ENCODE assay signal across 11 mouse cellular contexts in the genomic region with DNA sequence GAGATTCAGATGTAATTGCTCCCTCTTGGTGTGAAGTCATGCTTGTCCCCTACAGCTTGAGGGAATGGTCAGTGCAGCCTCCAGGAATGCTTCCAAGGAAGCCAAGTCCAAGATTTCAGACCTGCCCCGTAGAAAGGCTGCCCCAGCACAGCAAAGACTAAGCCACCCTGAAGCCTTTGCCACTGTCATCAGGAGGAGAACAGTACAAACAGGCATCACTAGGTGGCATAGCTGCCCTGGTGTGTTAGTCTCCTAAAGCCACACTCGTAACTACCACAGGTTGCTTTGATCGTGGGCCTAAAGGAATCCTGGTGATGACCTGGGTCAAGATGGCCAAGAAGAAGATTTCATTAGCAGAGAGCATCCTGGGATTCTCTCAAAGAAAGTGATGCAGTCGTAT.
DNase-seq lines count a peak whose midpoint lies in the region; ATAC-seq and TF ChIP-seq lines count a peak whose summit lies in the region.
"Had no signal": no experiment of that assay in that cellular context is flagged by ENCODE, and none has a peak within 500 bp of the region (broad histone marks: within the 10 kb centered on the region; RNA-seq: fewer than 3 reads in every experiment).

No protein-coding gene starts in this region.

- no peak for TF ChIP-seq POLR2A in cortical plate, adult 2 months (IDR thresholded peaks at IDR 0.05; ENCODE audit: extremely low read depth, insufficient read depth, low read length)

- H3K4me3 ChIP-seq in heart, postnatal 0 days (ENCODE audit: low read depth, low read length): no peak overlapping the region
- H3K4me3 ChIP-seq in heart, embryonic 12.5 days: no peak overlapping the region
- H3K4me3 ChIP-seq in cortical plate, adult 2 months (ENCODE audit: insufficient read depth, low read length): no peak overlapping the region
- H3K4me3 ChIP-seq: forebrain, embryonic 12.5 days; hindbrain, embryonic 15.5 days had no signal

- WGBS in heart, postnatal 0 days: 57% methylated on average over 4 of the region's 4 CpGs
- WGBS in heart, embryonic 12.5 days: 67% methylated on average over 4 of the region's 4 CpGs

- H3K36me3 ChIP-seq in heart, postnatal 0 days (replicated peaks; ENCODE audit: control insufficient read depth, insufficient read depth, low read length): no peaks in the 10 kb centered on the region
- no peaks in the 10 kb centered on the region for H3K36me3 ChIP-seq in heart, embryonic 12.5 days
- H3K36me3 ChIP-seq: forebrain, embryonic 12.5 days; hindbrain, embryonic 15.5 days had no signal

- H3K9ac ChIP-seq in heart, postnatal 0 days (replicated peaks; ENCODE audit: low read depth, low read length): no peak overlapping the region
- no peak overlapping the region for H3K9ac ChIP-seq in heart, embryonic 12.5 days
- H3K9ac ChIP-seq: forebrain, embryonic 12.5 days; hindbrain, embryonic 15.5 days had no signal

- no peaks in the 10 kb centered on the region for H3K4me1 ChIP-seq in heart, postnatal 0 days (ENCODE audit: control insufficient read depth, insufficient read depth)
- peaks cover 11% of the 10 kb centered on the region; the same call in 1 of the 2 replicates for H3K4me1 ChIP-seq in heart, embryonic 12.5 days (replicated peaks)
- H3K4me1 ChIP-seq in cortical plate, adult 2 months (ENCODE audit: control insufficient read depth, insufficient read depth, low read length): peaks cover 2% of the 10 kb centered on the region; the same call in 1 of the 2 replicates
- H3K4me1 ChIP-seq: forebrain, embryonic 12.5 days; hindbrain, embryonic 15.5 days had no signal

- peak; percentile 66 for TF ChIP-seq CTCF in heart, postnatal 0 days (IDR thresholded peaks at IDR 0.05; ENCODE audit: low read depth)
- TF ChIP-seq CTCF in cortical plate, adult 2 months (IDR thresholded peaks at IDR 0.05; ENCODE audit: extremely low read depth, insufficient read depth, low read length): peak; percentile 73

- no peak overlapping the region for H3K27ac ChIP-seq in heart, postnatal 0 days (ENCODE audit: low read depth)
- H3K27ac ChIP-seq in heart, embryonic 12.5 days (ENCODE audit: poor library complexity, severe bottlenecking): no peak overlapping the region
- H3K27ac ChIP-seq in cortical plate, adult 2 months (ENCODE audit: insufficient read depth, low read length): no peak overlapping the region
- H3K27ac ChIP-seq: forebrain, embryonic 12.5 days; hindbrain, embryonic 15.5 days had no signal

- no peaks in the 10 kb centered on the region for H3K27me3 ChIP-seq in heart, postnatal 0 days (ENCODE audit: control insufficient read depth, insufficient read depth, low read length)
- no peaks in the 10 kb centered on the region for H3K27me3 ChIP-seq in heart, embryonic 12.5 days (replicated peaks)
- H3K27me3 ChIP-seq: forebrain, embryonic 12.5 days; hindbrain, embryonic 15.5 days had no signal

- H3K4me2 ChIP-seq in heart, postnatal 0 days (ENCODE audit: low read depth, low read length): no peak overlapping the region
- H3K4me2 ChIP-seq in heart, embryonic 12.5 days: no peak overlapping the region
- H3K4me2 ChIP-seq: forebrain, embryonic 12.5 days; hindbrain, embryonic 15.5 days had no signal

- no peak for TF ChIP-seq EP300 in heart, postnatal 0 days (IDR thresholded peaks at IDR 0.05; ENCODE audit: low read depth)

- peak; percentile 36; the same call in 1 of the 2 replicates for ATAC-seq in heart, postnatal 0 days (ENCODE audit: insufficient read depth, low read depth)
- no peak for ATAC-seq in heart, embryonic 12.5 days (ENCODE audit: insufficient number of reproducible peaks, low FRiP score)

- DNase-seq in heart, postnatal 0 days (ENCODE audit: low spot score): peak; percentile 27
- peak; percentile 20 for DNase-seq in lung, postnatal 10 days
- no peak for DNase-seq in lung, postnatal 14 days
- DNase-seq in lung, postnatal 36 days: peak; percentile 21
- no peak for DNase-seq in thymus, postnatal 4 days
- no peak for DNase-seq in adrenal gland, adult 18-20 months (ENCODE audit: low spot score in 2 of 2)
- DNase-seq: liver had no signal

- H3K9me3 ChIP-seq in heart, postnatal 0 days (replicated peaks; ENCODE audit: control insufficient read depth, low read length): no peaks in the 10 kb centered on the region
- no peaks in the 10 kb centered on the region for H3K9me3 ChIP-seq in heart, embryonic 12.5 days (replicated peaks)
- H3K9me3 ChIP-seq: forebrain, embryonic 12.5 days; hindbrain, embryonic 15.5 days had no signal

Comparison
In these comparisons a context has a peak if more than half of its experiments do, and no peak if none do; other contexts are left out.
1. DNase-seq: peak in heart, postnatal 0 days (single experiment), lung, postnatal 10 days (single experiment) and lung, postnatal 36 days (single experiment); none in lung, postnatal 14 days (single experiment), thymus, postnatal 4 days (single experiment) and adrenal gland, adult 18-20 months (0 of 2).